In the genomic region with DNA sequence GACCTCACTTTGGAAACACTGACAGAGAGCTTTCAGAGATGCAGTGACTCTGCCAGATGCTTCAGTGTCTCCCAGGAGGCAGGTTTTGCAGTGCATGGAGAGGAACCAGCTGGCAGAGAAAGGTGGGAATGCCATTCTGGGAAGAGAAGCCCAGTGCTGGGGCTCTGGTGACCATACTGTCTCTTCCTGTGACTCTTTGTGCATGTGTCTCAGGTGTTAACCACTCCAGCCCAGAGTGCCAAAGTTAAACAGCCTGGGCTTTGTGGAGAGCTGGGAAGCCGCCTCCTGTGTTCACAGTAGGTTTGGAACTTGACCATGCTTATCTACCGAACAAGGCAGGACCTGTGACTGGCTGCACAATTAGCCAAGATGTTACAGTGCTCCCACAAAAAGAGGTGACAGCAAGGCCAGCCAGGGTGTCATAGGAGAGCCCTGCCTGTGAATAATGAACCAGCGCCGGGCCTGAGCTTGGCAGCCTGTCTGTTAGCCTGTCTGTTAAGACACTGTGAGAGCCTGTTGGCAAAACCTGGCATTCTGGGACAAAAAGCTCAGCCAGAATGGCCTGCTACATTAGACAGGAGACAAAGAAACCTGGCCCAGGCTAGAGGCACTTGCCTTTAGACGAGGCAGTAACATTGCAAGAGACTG, we compare ENCODE assay signal across 9 mouse cellular contexts. TPM values are rescaled to one million over a fixed set of nuclear protein-coding genes. Genes with fewer than 3 reads are reported as not detected.
A peak's percentile ranks its signal among the peaks of the same experiment; 100 is the strongest.
DNase-seq lines count a peak whose midpoint lies in the region; ATAC-seq and TF ChIP-seq lines count a peak whose summit lies in the region.
"Had no signal": no experiment of that assay in that cellular context is flagged by ENCODE, and none has a peak within 500 bp of the region (broad histone marks: within the 10 kb centered on the region; RNA-seq: fewer than 3 reads in every experiment).

No protein-coding gene starts in this region.

- peak; percentile 16 to 35 for DNase-seq in heart, adult 9 months (ENCODE audit: low spot score in 2 of 2)
- DNase-seq in heart, postnatal 36 days, result no peak
- DNase-seq in brain, embryonic 14.5 days (ENCODE audit: low read depth), result peak; percentile 94
- peak; percentile 82 for DNase-seq in hindbrain, postnatal 0 days (ENCODE audit: low spot score)
- DNase-seq in testis, postnatal 14 days (ENCODE audit: low spot score), result no peak
- no peak for DNase-seq in thymus, postnatal 10 days (ENCODE audit: low spot score in 2 of 2)
- DNase-seq: thymus, adult 2 months had no signal

- WGBS in hindbrain, postnatal 0 days, result 19% methylated on average over 5 of the region's 5 CpGs

- TF ChIP-seq POLR2A in brain, embryonic 14.5 days (IDR thresholded peaks at IDR 0.05; ENCODE audit: borderline replicate concordance, extremely low read depth, insufficient read depth, insufficient read length, poor library complexity, severe bottlenecking), result no peak

- H3K27me3 ChIP-seq in E14TG2a.4 (ENCODE audit: insufficient read depth, low read length), result no peaks in the 10 kb centered on the region
- H3K27me3 ChIP-seq in hindbrain, postnatal 0 days (ENCODE audit: insufficient read depth, low read length), result no peaks in the 10 kb centered on the region

- H3K9me3 ChIP-seq in E14TG2a.4 (ENCODE audit: low read length), result no peaks in the 10 kb centered on the region
- H3K9me3 ChIP-seq in hindbrain, postnatal 0 days (ENCODE audit: low read length), result no peaks in the 10 kb centered on the region

- peaks cover 64% of the 10 kb centered on the region for H3K4me1 ChIP-seq in E14TG2a.4 (replicated peaks; ENCODE audit: low read depth, low read length)
- peaks cover 3% of the 10 kb centered on the region; the same call in 1 of the 2 replicates for H3K4me1 ChIP-seq in hindbrain, postnatal 0 days (ENCODE audit: insufficient read depth, low read length)

- intact Hi-C loops in heart, postnatal 36 days (cut with DNase I), result loop anchor here (5.0 kb wide), 2 partner anchors 68 to 117 kb away; no protein-coding TSS in a partner anchor

- H3K36me3 ChIP-seq in E14TG2a.4 (ENCODE audit: insufficient read depth, low read length), result peaks cover 7% of the 10 kb centered on the region; the same call in 1 of the 2 replicates
- H3K36me3 ChIP-seq in hindbrain, postnatal 0 days (ENCODE audit: insufficient read depth, low read length), result no peaks in the 10 kb centered on the region

- peak overlapping the region; percentile 54; the same call in 1 of the 2 replicates for H3K27ac ChIP-seq in hindbrain, postnatal 0 days

- H3K9ac ChIP-seq in hindbrain, postnatal 0 days (replicated peaks; ENCODE audit: low read length), result no peak overlapping the region

- no peak overlapping the region for H3K4me2 ChIP-seq in hindbrain, postnatal 0 days (ENCODE audit: low read depth, low read length)

- ATAC-seq in hindbrain, postnatal 0 days, result peak; percentile 92

- H3K4me3 ChIP-seq in E14TG2a.4 (replicated peaks; ENCODE audit: low read length), result peak overlapping the region; percentile 73
- H3K4me3 ChIP-seq in hindbrain, postnatal 0 days (ENCODE audit: low read length), result no peak overlapping the region
- H3K4me3 ChIP-seq: erythroblast, embryonic 14.5 days had no signal

- TF ChIP-seq CTCF in E14TG2a.4 (conservative IDR thresholded peaks at IDR 0.05; ENCODE audit: low read length), result no peak
- no peak for TF ChIP-seq CTCF in brain, embryonic 14.5 days (IDR thresholded peaks at IDR 0.05; ENCODE audit: borderline replicate concordance, extremely low read depth, insufficient read depth, insufficient read length)
- TF ChIP-seq CTCF in hindbrain, postnatal 0 days (IDR thresholded peaks at IDR 0.05; ENCODE audit: low read depth), result no peak

RNA-seq across cellular contexts. Expression of gene Itga6, which starts 25.9 kb away (rescaled TPM):
- 10 to 100 TPM; 44.4 to 61.9 TPM for total RNA-seq in heart, postnatal 36 days (2021)
- 30.7 and 36.8 TPM in 2 replicates for polyA plus RNA-seq in brain, embryonic 14.5 days (2012; rRNA removed)
- 46.7 and 50.0 TPM in 2 replicates for total RNA-seq in hindbrain, postnatal 0 days (2014; rRNA removed)
- polyA plus RNA-seq in hindbrain, postnatal 0 days (2015; fragmentation: Nextera tagmentation; extraction: Ambion mirVana), result 20.0 and 20.7 TPM in 2 replicates

Comparison
In these comparisons a context has a peak if more than half of its experiments do, and no peak if none do; other contexts are left out.
1. DNase-seq: peak in heart, adult 9 months (2 of 2), brain, embryonic 14.5 days (single experiment) and hindbrain, postnatal 0 days (single experiment); none in heart, postnatal 36 days (0 of 2), testis, postnatal 14 days (single experiment) and thymus, postnatal 10 days (0 of 2).